18 mouse cellular contexts compared by ENCODE assay signal in genomic region chr17:26528751-26529150, GRCm38 (mm10). TPM values are rescaled to one million over a fixed set of nuclear protein-coding genes. Genes with fewer than 3 reads are reported as not detected.
A peak's percentile ranks its signal among the peaks of the same experiment; 100 is the strongest.
DNase-seq lines count a peak whose midpoint lies in the region; ATAC-seq and TF ChIP-seq lines count a peak whose summit lies in the region.
"Had no signal": no experiment of that assay in that cellular context is flagged by ENCODE, and none has a peak within 500 bp of the region (broad histone marks: within the 10 kb centered on the region; RNA-seq: fewer than 3 reads in every experiment).

No protein-coding gene starts in this region.

- no peak for TF ChIP-seq POLR2A in kidney, adult 2 months (IDR thresholded peaks at IDR 0.05; ENCODE audit: low read depth, low read length)
- TF ChIP-seq POLR2A in embryonic fibroblast, embryonic 13.5 days (IDR thresholded peaks at IDR 0.05; ENCODE audit: low read depth, low read length) = no peak

- H3K4me3 ChIP-seq in heart, embryonic 11.5 days (ENCODE audit: low read depth, low read length) = no peak overlapping the region
- no peak overlapping the region for H3K4me3 ChIP-seq in kidney, adult 2 months (ENCODE audit: insufficient read depth, low read depth, low read length)
- no peak overlapping the region for H3K4me3 ChIP-seq in embryonic fibroblast, embryonic 13.5 days (ENCODE audit: insufficient read depth, low read length)
- H3K4me3 ChIP-seq: embryonic facial prominence, embryonic 10.5 days; erythroblast, embryonic 14.5 days; forebrain, embryonic 10.5 days; heart, embryonic 12.5 days; hindbrain, embryonic 13.5 days had no signal

- no peak overlapping the region for H3K4me2 ChIP-seq in heart, embryonic 11.5 days
- H3K4me2 ChIP-seq: heart, embryonic 12.5 days; hindbrain, embryonic 13.5 days had no signal

- WGBS in heart, embryonic 11.5 days (ENCODE audit: insufficient replicate concordance) = 80% methylated on average over 6 of the region's 6 CpGs
- 79% methylated on average over 6 of the region's 6 CpGs for WGBS in kidney, adult 2 months

- H3K27me3 ChIP-seq in heart, embryonic 11.5 days (ENCODE audit: control insufficient read depth, insufficient read depth, low read length) = no peaks in the 10 kb centered on the region
- no peaks in the 10 kb centered on the region for H3K27me3 ChIP-seq in kidney, adult 2 months (replicated peaks; ENCODE audit: control insufficient read depth, insufficient read depth, low read length)
- H3K27me3 ChIP-seq: heart, embryonic 12.5 days had no signal

- peaks cover 20% of the 10 kb centered on the region for H3K4me1 ChIP-seq in heart, embryonic 11.5 days (ENCODE audit: control insufficient read depth, insufficient read depth, low read length)
- H3K4me1 ChIP-seq in kidney, adult 2 months (ENCODE audit: control insufficient read depth, insufficient read depth, low read length) = peaks cover 5% of the 10 kb centered on the region; the same call in 1 of the 2 replicates
- H3K4me1 ChIP-seq in embryonic fibroblast, embryonic 13.5 days (ENCODE audit: control insufficient read depth, insufficient read depth, low read length) = peaks cover 16% of the 10 kb centered on the region
- H3K4me1 ChIP-seq: hindbrain, embryonic 13.5 days had no signal

- no peaks in the 10 kb centered on the region for H3K9me3 ChIP-seq in heart, embryonic 11.5 days (replicated peaks; ENCODE audit: control insufficient read depth, low read length)
- H3K9me3 ChIP-seq: embryonic facial prominence, embryonic 10.5 days; forebrain, embryonic 10.5 days; heart, embryonic 12.5 days; hindbrain, embryonic 13.5 days had no signal

- no peak overlapping the region for H3K27ac ChIP-seq in heart, embryonic 11.5 days (ENCODE audit: low read depth, low read length)
- no peak overlapping the region for H3K27ac ChIP-seq in kidney, adult 2 months (ENCODE audit: insufficient read depth, low read depth, low read length)
- H3K27ac ChIP-seq in embryonic fibroblast, embryonic 13.5 days (ENCODE audit: insufficient read depth, low read length) = peak overlapping the region; percentile 98
- H3K27ac ChIP-seq: embryonic facial prominence, embryonic 10.5 days; forebrain, embryonic 10.5 days; hindbrain, embryonic 13.5 days; hindbrain, postnatal 0 days had no signal

- no peak overlapping the region for H3K9ac ChIP-seq in heart, embryonic 11.5 days (ENCODE audit: low read depth, low read length)
- H3K9ac ChIP-seq: heart, embryonic 12.5 days; hindbrain, embryonic 13.5 days had no signal

- H3K36me3 ChIP-seq in heart, embryonic 11.5 days (ENCODE audit: control insufficient read depth, insufficient read depth, low read length) = no peaks in the 10 kb centered on the region
- no peaks in the 10 kb centered on the region for H3K36me3 ChIP-seq in kidney, adult 2 months (ENCODE audit: control insufficient read depth, insufficient read depth, low read length)
- H3K36me3 ChIP-seq: embryonic facial prominence, embryonic 10.5 days; forebrain, embryonic 10.5 days; heart, embryonic 12.5 days; hindbrain, embryonic 13.5 days had no signal

- TF ChIP-seq CTCF in kidney, adult 2 months (conservative IDR thresholded peaks at IDR 0.05; ENCODE audit: insufficient read depth, insufficient read length, low read depth, low read length) = no peak
- no peak for TF ChIP-seq CTCF in embryonic fibroblast, embryonic 13.5 days (IDR thresholded peaks at IDR 0.05; ENCODE audit: borderline replicate concordance, insufficient read depth, low read length)

- DNase-seq in heart, adult 11 months = peak; percentile 94
- peak; percentile 31 for DNase-seq in kidney, postnatal 14 days
- DNase-seq in kidney, adult 2 months = no peak
- no peak for DNase-seq in spleen, postnatal 36 days (ENCODE audit: low spot score in 2 of 2)
- DNase-seq: adrenal gland, adult 8-10 months; cerebellum, adult 11-12 months; cerebellum, adult 9-10 months; gastrocnemius, postnatal 10 days; kidney, adult 11 months had no signal

- no peak for ATAC-seq in heart, embryonic 11.5 days (replicated peaks; ENCODE audit: insufficient number of reproducible peaks, low FRiP score, low TSS enrichment)
- ATAC-seq: forebrain, embryonic 14.5 days; hindbrain, postnatal 0 days had no signal

RNA-seq across cellular contexts. Expression of gene Ergic1, which starts 32.5 kb away (rescaled TPM):
- polyA plus RNA-seq in heart, embryonic 11.5 days (2014; fragmentation: Nextera tagmentation; extraction: Ambion mirVana) = 147 TPM in 2 replicates
- polyA plus RNA-seq in kidney, adult 2 months (2012; rRNA removed) = 131 and 141 TPM in 2 replicates
- 376 and 420 TPM in 2 replicates for polyA plus RNA-seq in embryonic fibroblast, embryonic 13.5 days (2011; ENCODE audit: insufficient read length, low read depth, missing spikeins)

RNA-seq across cellular contexts. Expression of gene Dusp1, which starts 33.2 kb away (rescaled TPM):
- polyA plus RNA-seq in heart, embryonic 11.5 days (2014; fragmentation: Nextera tagmentation; extraction: Ambion mirVana) = 30.0 and 33.9 TPM in 2 replicates
- polyA plus RNA-seq in kidney, adult 2 months (2012; rRNA removed) = 52.4 and 66.1 TPM in 2 replicates
- 36.3 and 60.1 TPM in 2 replicates for polyA plus RNA-seq in embryonic fibroblast, embryonic 13.5 days (2011; ENCODE audit: insufficient read length, low read depth, missing spikeins)

Comparison
In these comparisons a context has a peak if more than half of its experiments do, and no peak if none do; other contexts are left out.
1. DNase-seq: peak in heart, adult 11 months (single experiment) and kidney, postnatal 14 days (single experiment); none in kidney, adult 2 months (single experiment) and spleen, postnatal 36 days (0 of 2).